Mouse (Mus musculus) ovary, adult 18-20 months (tissue): ENCODE data around the gene Aldh3b2.
A peak's percentile ranks its signal among the peaks of the same experiment; 100 is the strongest.
"Not testable (repeated sequence)": the region's sequence is repeated elsewhere in the genome, so short reads cannot be mapped to it uniquely, and the experiment has no call there.

Experiments used
- DNase-seq: peaks from one replicate; pipeline ENCODE4 v3.0.0; 2022; ENCODE audit warnings: low spot score, mixed read lengths

Gene Aldh3b2

GRCm38 (mm10) chr19:3947813-3948212 lies 24.3 kb upstream of the Aldh3b2 start:
- DNase-seq: no peak

- no peak for DNase-seq
Measured at GRCm38 (mm10) chr19:3948546-3948945, 23.6 kb upstream of the Aldh3b2 start.

GRCm38 (mm10) chr19:3950331-3950730 lies 21.8 kb upstream of the Aldh3b2 start:
- no peak for DNase-seq

- no peak for DNase-seq
Measured at GRCm38 (mm10) chr19:3951461-3951860, 20.7 kb upstream of the Aldh3b2 start.

- no peak for DNase-seq
Measured at GRCm38 (mm10) chr19:3952099-3952498, 20.0 kb upstream of the Aldh3b2 start.

- DNase-seq: no peak
Measured at GRCm38 (mm10) chr19:3955033-3955432, 17.1 kb upstream of the Aldh3b2 start.

- no peak for DNase-seq
Measured at GRCm38 (mm10) chr19:3955804-3956203, 16.3 kb upstream of the Aldh3b2 start.

GRCm38 (mm10) chr19:3957296-3958036 lies 14.7 kb upstream of the Aldh3b2 start:
- not testable (repeated sequence) for DNase-seq

- DNase-seq: no peak
Measured at GRCm38 (mm10) chr19:3958470-3958869, 13.7 kb upstream of the Aldh3b2 start, which contains the start of gene Aldh3b3. TSS of gene Aldh3b3 (plus strand) at chr19:3958645.

GRCm38 (mm10) chr19:3959030-3959429 lies 13.1 kb upstream of the Aldh3b2 start:
- DNase-seq: no peak

GRCm38 (mm10) chr19:3960211-3960610 lies 11.9 kb upstream of the Aldh3b2 start:
- DNase-seq: no peak

GRCm38 (mm10) chr19:3961805-3962204 lies 10.3 kb upstream of the Aldh3b2 start:
- DNase-seq: not testable (repeated sequence)

- DNase-seq: no peak
Measured at GRCm38 (mm10) chr19:3962469-3962868, 9.7 kb upstream of the Aldh3b2 start.

- DNase-seq: no peak
Measured at GRCm38 (mm10) chr19:3964030-3964429, 8.1 kb upstream of the Aldh3b2 start.

GRCm38 (mm10) chr19:3966330-3967075 lies 5.6 kb upstream of the Aldh3b2 start:
- DNase-seq: no peak

GRCm38 (mm10) chr19:3967258-3967657 lies 4.9 kb upstream of the Aldh3b2 start:
- DNase-seq: no peak

- DNase-seq: not testable (repeated sequence)
Measured at GRCm38 (mm10) chr19:3974608-3975007, 2.5 kb downstream of the Aldh3b2 start.

- no peak for DNase-seq
Measured at GRCm38 (mm10) chr19:3975866-3976265, 3.7 kb downstream of the Aldh3b2 start.

- DNase-seq: peak; percentile 47
Measured at GRCm38 (mm10) chr19:3980309-3980708, 8.2 kb downstream of the Aldh3b2 start.

GRCm38 (mm10) chr19:3980917-3981316 lies 8.8 kb downstream of the Aldh3b2 start:
- DNase-seq: no peak

- DNase-seq: no peak
Measured at GRCm38 (mm10) chr19:3983527-3984200, 11.5 kb downstream of the Aldh3b2 start.

GRCm38 (mm10) chr19:3985261-3985681 lies 13.1 kb downstream of the Aldh3b2 start:
- no peak for DNase-seq

GRCm38 (mm10) chr19:3986334-3986733 lies 14.2 kb downstream of the Aldh3b2 start, which contains the start of gene Acy3:
TSS of gene Acy3 (plus strand) at chr19:3986570.
- peak; percentile 72 for DNase-seq
